Mouse (Mus musculus): ENCODE results near the gene 1700125H20Rik. TPM values are rescaled to one million over a fixed set of nuclear protein-coding genes. Genes with fewer than 3 reads are reported as not detected.

1700125H20Rik gene
- polyA plus RNA-seq (2021; fragmentation: Nextera tagmentation), result not detected in 2 replicates
- long read RNA-seq, experiment 1, result 0 reads
- long read RNA-seq, experiment 2, partial matches to known transcripts, result 0 of 1 reads
- long read RNA-seq, experiment 2, other reads (novel, unspliced or antisense), result 1 of 1 reads

GRCm38 (mm10) chr11:85170058-85170740 is at the start of gene 1700125H20Rik:
1700125H20Rik (plus strand) TSS chr11:85170404.

GRCm38 (mm10) chr11:85139581-85140540 is 30.3 kb upstream of the 1700125H20Rik start, which contains the start of gene Usp32:
Usp32 (minus strand) TSS chr11:85140161.

Other genes starting within 250 kb of the 1700125H20Rik start
- gene Car4, start 212.6 kb upstream of the 1700125H20Rik start, polyA plus RNA-seq (2021; fragmentation: Nextera tagmentation), result 64.7 and 71.0 TPM in 2 replicates
- gene Usp32, start 30.2 kb upstream of the 1700125H20Rik start, polyA plus RNA-seq (2021; fragmentation: Nextera tagmentation), result 9.6 and 12.5 TPM in 2 replicates
- 20.0 and 25.0 TPM in 2 replicates for gene Appbp2, start 64.7 kb downstream of the 1700125H20Rik start, polyA plus RNA-seq (2021; fragmentation: Nextera tagmentation)
- 3.6 and 7.9 TPM in 2 replicates for gene Ppm1d, start 140.8 kb downstream of the 1700125H20Rik start, polyA plus RNA-seq (2021; fragmentation: Nextera tagmentation)
- 23.8 and 26.6 TPM in 2 replicates for gene Bcas3, start 182.8 kb downstream of the 1700125H20Rik start, polyA plus RNA-seq (2021; fragmentation: Nextera tagmentation)

All from left cerebral cortex, adult 6 months (tissue).